Mouse (Mus musculus) thymus, postnatal 25 days (tissue): Measurements from ENCODE around the gene Glis3.

Experiments
- DNase-seq: peaks from one replicate; pipeline ENCODE4 v3.0.0; 2022

Glis3 gene

DNA sequence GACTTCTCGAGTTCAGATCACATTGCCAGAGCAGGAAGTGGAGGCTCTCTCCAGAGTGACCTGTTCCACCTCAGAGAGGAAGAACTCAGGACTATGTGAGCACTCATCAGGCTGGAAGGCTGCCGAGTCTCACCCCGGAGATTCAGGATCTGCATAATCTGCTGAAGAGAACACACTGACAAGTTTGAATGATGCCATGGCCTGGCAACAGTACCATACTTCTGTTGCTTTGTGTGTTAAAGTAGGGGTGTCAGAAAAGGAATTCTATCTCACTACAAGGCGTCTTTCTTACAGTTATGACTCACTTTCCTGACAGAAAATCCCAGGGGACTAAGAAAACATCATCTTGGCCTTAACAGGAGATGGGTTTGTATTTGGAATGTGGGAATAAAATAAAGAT is 388.3 kb downstream of the Glis3 start:
- DNase-seq = no peak

DNA sequence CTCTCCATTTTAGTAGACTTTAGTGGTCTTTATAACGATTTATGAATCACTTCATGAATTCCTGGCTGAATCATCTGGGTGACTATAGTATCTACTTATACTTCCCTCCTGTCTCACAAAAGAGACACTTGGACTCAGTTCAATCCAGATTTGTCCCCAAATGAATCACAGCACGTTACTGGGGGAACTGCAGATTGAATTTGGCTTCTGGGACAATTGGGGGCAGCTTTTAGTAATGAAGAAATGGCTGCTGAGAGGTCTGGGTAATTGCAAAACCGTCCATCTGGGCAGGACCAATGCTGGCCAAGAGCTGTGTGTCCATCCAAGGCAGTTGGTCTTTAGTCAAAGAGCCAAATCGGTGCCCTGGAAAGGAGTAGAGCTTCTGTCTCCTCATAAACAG is 390.4 kb downstream of the Glis3 start:
- DNase-seq = no peak

DNA sequence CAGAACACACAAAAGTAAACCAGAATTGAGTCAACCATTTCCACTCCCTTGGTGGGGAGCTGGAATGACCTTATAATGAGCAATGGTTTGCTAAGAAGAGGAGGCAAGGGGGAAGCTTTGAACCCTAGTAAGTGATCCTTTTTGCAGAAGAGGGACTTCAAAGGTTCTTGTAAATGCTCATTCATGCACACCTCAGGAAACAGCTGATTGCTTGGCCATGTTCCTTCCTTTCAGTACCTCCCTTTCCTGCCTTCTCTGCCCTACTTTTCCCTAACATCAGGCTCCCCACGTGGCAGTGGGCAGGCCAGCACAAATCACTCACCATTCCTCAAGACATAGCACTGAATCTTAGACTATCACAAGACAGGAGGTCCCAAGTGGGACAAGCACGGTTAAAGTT is 392.4 kb downstream of the Glis3 start:
- DNase-seq = no peak

DNA sequence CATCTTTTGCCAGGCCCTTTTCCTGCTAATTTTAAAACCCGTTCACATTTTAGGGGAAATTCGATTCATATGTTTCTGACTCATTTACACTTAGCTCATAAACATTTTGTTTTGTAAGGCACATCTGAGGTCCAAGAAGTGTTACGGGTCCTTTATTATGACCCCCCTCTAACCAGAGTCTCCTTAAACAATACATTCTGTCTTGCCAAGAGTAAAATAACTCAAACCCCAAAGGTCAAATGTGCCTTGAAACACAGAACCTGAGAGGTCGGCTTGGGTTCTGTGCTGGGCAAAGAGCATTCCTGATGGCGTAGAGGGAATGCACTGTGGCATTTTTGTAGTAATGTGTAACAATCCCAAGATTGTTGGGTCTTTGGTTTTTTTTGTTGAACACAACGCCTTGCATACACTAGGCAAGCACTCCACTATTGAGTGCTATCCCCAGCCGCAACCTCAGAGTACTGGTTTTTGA is 395.7 kb downstream of the Glis3 start:
- no peak for DNase-seq

DNA sequence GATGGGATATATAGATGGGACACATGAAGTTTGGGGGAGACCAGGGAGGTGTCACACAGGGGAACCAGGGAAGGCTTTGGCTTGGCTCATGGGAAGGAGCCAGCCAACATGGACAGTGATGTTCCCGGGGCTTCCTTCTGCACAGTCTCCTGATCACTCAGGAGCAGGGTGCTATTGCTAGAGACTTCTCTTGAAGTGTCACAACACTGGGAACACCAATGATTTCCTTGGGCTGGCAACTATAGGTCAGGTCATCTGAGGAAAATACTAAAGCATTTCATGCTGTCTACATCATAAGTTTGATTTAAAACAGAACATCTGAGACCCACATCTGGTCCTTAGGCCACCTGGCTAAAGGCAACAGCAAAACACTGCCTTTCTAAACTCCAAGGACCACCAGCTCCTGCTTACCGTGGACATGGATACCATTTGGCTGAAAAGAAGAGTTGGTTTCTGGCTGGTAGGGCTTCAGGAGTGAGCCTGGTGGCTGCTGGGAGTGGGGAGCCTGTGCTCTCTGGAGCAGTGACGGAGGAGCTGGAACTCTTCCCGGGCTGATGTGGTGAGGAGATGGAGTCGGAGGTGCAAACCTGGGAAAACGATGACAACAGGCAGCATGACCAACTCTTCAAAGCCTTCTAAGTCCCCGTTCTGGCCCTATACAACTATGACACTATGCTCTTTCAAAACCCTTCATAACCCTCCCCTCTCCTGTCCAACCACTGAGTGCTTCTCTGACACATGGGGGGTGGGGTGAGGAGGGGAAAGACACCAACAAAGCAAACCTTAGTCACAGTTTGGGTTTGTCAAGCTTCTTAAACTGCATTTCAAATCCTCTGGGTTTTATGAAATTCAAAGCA is 396.4 kb downstream of the Glis3 start:
- DNase-seq = no peak

DNA sequence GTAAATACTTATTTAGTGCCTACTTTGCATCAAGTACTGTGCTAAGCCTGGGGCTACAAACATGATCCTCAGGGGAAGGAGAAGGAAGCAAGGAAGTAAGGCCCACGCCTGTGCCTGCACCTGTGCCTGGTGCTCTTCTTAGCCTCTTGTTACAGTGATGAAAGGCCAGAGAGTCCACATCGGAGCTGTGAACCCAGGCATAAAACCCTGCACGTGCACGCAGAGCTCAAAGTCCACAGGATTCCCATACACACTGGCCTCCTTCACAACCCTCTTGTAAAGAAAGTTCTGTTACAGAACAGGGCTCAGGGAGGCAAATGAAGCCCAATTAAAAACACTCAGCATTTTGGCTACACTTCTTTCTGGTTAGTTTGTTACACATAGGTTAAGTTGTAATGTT is 398.5 kb downstream of the Glis3 start:
- no peak for DNase-seq

DNA sequence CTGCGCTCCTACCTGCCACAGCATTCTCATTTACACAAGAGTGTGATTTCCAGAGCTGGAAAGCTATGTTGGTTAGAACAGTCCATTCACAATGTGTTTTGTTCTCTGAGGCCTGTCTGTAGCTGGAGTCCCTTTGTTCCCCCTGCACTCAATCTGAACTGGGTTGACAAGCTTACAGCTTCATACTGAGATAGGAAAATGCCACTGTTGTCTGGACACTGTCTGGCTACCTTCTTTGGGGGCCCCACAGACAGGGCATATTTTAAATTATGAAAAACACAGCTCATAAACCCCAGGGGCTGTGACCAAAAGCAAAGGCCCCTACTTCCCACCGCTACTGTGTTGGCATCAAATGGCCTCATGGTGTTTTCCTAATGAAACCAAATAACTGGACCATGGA is 402.8 kb downstream of the Glis3 start:
- no peak for DNase-seq

DNA sequence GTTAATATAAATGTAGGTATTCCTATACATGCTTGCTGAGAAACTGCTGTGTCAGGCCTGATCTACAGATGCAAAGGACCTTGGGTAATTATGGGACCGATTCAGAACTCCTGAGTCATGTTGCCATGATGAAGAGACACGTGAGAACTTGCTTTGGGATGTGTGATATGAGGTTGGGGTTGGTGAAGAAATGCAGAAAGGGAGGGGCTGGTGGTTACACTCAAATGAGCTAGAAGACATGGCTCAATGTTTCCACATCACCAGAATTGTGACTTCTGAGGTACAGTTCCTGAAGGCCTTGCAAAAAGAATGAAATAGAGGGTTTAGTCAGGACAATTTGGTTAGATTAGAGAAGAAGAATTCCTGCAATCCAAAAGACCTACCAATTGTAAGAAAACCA is 405.4 kb downstream of the Glis3 start:
- no peak for DNase-seq

DNA sequence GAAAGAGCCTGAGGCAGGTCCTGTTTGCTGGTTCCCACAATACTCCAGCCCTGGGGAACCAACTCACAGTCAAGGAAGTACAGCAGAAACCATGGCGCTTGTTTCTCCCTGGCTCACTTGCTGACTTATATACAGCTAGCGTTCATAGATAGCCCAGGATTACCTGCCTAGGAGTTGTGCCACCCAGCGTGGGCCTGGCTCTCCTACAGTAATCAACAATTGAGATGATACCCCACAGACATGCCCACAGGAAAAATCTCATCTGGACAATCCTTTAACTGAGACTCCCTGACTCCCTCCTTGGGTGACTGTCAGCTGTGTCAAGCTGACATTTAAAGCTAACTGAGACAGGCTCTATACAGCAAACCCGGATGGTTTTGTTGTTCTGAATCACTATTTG is 405.9 kb downstream of the Glis3 start:
- no peak for DNase-seq

DNA sequence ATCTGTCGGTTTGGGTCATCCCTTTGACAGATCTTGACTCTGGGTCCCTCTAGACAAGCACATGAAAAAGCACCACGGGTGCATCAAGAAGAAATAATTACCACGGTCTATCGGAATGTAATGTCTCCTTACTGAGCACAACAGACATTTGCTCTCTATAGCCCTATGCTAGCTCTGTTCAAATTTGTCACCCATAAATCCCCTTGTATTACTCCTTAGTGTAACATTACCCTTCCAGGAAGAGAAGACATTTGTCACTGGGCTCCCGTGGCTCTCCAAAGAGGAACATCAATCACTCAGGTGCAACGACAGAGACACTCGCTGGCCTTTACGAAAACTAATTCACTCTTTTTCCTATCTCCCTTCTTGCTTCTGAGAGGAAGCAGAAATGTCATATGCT is 413.0 kb downstream of the Glis3 start:
- DNase-seq = no peak

DNA sequence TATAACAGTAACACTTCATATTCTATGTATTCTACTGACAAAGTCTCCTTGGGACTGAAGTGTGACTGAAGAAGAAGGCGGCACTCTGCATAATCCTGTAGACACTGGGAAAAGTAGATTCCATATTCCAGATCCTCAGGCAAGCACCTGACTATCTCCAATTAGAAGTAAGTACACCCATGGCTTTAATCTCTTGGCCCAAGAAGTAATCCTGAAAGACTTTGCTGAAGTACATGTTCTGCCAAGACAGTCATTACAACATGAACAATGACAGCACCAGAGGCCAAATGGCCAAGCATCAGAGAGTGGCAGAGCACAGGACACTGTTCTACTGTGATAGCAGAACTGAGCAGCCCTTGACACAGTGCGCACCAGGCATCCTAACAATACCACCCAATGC is 414.1 kb downstream of the Glis3 start:
- DNase-seq = no peak

DNA sequence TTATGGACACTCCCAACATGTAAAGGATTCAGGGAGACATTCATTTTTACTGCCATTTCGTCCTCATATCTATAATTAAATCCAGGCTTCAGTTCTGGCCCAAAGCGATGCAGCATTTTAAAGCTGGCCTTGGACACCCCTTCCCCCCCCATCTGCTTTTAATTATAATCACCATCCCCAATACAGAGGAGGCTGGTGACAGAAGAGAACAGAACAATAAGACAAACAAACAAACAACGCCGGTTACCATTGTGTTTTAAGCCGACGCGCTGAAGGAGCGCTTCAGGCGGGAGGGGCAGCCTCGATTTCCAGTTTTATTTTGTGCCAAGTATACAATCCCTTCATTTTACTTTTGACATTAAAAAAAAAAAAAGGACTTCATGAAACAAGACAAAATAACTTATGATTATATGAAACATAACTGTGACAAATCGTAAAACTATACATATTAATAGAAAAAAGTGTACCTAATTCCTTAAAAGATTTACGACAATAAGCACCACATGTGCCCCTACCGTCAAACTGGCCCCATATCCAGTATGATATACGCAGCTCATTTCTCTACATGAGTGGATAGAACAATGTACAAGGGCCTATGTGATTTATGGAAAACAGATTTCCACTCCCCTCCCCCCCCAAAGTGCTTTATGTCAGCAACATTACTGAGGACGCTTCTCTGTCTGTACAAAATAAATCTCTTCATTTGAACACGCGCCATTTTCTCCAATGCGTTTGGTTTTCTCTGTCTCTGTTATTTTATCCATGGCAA is 420.8 kb downstream of the Glis3 start:
- no peak for DNase-seq

DNA sequence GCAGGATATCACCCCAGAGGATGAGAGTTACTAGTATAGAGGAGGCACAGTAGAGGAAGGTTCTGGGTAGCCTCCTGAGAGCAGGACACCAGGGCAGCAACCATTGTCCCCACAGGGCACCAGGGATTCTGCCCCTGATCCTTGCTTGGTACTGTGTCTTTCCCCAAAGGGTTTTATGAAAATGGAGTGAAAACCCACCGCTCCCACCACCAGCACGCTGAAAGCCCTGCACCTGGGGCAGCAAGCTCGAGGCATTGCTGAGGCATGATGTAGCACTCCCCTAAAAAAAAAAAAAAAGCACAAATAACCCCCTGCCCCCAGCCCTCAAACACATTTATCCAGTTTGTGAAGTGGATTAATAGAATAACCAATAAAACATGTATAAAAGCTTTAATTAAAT is 421.4 kb downstream of the Glis3 start:
- no peak for DNase-seq

DNA sequence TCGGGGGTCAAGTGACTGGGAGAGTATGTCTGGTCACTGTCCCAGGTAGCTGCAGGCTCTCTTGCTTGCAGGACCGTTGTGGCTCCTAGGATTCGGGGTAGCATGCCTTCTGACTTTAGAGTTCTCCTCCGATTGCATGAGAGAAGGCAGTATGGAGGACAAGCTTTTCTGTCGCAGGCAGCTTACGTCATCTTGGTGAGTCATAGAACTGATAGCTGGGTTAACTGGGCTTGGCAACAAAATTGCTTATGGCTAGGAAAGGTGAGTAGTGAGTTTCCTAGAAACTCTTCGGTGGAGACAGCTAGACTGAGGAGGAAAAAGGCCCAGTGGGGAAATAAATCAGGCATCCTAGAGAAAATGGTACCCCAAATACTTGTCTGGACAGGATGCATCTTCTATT is 432.5 kb downstream of the Glis3 start:
- no peak for DNase-seq

DNA sequence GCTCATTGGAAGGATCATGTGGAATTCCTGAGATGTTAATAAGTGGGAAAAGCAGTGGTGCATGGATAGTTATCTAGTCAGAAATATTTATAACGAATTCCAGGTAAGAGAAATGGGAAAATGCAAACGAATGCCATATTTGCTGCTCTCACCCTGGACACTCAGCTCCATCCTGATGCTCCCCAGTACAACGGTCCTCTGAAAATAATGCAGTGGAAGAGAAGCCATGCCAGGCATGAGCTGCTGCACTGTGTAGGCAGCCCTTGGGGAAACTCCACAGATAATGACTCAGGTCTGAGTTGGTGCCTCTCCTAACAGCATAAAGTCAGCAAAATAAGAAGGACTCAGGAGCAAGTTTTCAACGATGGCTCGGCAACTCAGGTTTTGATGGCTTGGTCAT is 433.7 kb downstream of the Glis3 start:
- no peak for DNase-seq

DNA sequence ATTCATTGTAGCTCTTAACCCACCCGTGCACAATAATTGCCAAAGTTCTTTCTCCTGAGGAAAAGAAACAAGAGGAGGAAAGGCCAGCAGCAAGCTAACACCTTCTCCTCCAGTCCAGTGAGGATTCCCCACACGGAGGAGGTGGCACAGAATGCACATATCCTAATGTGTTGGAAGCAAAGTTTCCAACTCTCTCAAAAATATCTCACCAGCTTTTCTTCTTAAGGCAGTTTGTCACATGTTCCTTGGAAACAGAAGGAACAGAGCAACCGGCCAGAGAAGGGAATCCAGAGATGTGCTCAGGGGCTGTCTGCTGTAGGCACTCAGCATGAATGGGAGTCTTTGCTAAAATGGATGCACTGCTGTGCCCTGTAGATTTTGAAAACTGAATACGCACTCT is 441.8 kb downstream of the Glis3 start:
- no peak for DNase-seq

DNA sequence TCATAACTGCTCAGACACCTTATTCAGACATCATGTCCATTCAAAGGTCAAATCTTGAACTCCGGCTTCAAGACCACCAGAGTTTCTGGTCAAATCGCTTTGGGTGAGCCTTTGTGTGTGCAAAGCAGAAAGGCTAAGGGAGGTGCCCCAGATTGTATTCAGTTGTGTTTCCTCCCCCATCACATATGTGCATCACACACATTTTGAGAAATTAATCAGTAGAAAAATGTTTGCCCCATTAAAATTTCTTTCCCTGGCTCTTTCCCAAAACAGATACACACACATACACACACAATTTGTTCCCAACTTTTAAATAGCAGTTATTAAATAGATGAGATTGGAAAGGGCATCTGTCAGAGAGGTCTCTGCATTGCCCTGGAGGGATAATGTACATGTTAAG is 442.3 kb downstream of the Glis3 start:
- no peak for DNase-seq

DNA sequence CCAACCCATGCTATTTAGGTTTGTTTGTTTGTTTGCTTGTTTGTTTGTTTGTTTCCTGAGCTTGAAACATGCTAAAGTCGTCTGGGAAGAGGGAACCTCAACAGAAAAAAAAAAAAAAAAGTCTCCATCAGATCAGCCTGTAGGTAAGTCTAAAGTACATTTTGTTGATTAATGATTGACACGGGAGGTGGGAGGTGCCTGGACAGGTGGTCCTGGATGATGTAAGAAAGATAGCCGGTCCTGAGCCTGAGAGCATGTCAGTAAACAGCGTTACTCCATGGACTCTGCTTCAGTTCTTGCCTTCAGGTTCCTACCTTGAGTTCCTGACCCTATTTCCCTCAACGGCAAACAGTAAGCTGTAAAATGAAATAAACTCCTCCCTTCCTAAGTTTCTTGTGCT is 444.3 kb downstream of the Glis3 start:
- no peak for DNase-seq

DNA sequence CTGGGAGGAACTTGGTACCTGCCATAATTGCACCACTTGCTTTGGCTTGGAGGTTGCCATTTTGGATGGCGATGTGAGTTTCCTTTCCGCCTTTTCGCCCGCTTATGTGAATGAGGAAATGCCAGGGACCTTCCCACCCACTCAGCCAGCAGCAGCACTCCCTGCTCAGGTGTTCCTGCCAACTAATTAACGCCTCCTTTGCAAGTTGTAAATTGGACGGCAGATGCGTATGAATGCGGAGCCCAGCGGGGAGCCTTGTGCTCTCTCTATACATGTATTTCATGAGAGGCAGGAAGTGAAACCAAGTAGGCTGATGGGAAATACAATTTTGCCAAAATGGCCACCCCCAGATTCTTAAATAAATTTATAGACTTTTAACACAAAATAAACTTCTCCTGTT is 444.8 kb downstream of the Glis3 start:
- no peak for DNase-seq

DNA sequence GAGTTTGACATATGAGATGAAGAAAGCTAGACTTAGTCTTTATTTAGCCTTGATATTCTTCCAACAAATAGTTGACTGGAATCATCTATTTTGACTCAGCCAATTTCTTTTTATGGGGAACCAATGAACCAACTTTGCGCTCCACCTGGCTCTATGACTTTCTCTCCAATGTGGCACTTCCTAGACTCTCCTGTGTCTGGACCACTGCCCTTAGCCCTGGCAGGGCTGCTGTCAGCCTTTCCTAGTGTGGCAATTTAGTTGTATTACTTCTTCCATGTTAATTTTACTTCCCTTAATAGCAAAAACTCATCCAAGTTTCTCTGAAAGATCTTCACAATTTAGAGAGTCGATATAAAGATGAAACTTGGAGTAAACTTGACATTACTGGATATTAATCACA is 445.2 kb downstream of the Glis3 start:
- no peak for DNase-seq

DNA sequence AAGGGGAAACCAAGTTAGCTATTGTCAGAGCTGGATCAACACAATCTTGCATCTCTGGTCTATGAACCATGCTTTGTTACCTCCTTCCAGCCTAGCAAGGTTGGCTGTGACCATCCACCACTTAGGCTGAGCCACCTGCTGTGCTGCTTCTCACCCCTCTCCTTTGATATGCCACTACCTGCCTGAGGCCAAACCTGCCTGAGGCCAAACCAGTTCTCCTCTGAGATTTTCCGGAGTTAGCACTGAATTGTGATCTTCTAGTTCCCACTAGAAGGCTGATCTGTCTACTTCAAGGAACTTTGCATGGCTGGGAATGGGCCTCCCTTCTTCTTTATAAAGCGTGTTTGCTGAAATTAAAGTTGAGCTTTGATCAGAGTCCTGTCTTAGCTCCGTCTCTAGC is 448.4 kb downstream of the Glis3 start:
- no peak for DNase-seq

DNA sequence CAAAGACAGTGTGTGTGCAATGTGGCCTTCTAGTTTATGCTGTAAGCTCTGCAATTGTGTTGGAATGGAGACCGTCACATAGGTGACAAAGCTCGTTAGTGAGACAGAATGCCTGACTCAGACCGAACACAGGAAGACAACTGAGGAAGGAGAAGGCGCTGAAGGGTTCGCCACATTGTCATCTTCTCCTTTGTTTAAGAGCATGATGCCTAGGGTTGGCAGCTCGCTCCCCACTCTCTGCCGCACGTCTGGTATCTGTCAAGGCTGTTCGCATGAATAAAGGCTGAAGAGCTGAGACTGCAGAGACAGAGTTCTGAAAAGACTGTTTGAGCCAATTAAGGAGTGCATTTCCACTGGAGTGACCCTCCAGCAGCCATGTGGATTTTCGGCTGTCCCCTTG is 452.4 kb downstream of the Glis3 start:
- DNase-seq = no peak

DNA sequence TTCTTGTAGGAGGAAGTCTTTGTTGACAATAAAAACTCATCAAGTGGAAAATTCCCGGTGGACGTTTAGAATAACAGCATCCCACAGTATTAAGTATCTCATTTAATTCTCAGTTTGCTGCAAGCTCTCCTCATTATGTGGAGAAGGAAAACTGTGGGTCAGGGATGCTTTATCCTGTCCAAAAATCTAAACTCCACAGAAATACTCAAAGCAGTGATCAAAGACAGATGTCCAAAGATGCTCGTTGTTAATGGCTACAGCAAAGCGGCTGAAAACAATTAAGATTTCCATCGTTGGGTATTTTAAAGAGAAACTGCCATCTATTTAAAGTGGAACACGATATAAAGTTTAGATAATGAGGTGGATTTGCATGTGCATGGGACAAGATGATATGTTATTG is 454.2 kb downstream of the Glis3 start:
- no peak for DNase-seq

DNA sequence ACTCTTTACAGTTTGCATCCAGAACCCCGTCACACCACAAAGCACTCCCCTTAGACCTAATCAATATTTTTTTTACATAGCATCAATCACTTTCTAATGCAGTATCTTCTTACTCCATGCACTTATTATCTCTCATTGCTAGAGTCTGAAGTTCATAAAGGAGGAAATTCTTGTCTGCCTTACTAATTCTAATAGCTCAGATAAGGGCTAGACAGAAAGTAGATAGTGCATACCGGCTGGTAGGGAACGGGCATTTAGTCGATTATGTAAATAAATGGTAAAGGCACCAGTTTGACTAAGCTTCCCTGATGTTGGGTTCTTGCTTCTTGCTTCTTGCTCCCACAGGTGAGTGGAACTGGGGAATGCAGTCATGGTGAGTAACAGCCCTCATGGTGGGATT is 468.2 kb downstream of the Glis3 start:
- DNase-seq = no peak
